Mouse (Mus musculus) hindbrain, embryonic 12.5 days (tissue): ENCODE data around the gene Bach2. TPM values are rescaled to one million over a fixed set of nuclear protein-coding genes. Genes with fewer than 3 reads are reported as not detected.

ENCODE experiments used
- ATAC-seq: fragments of 200-750 bp; cut with Nextera tagmentation; 2 replicates; pipeline ENCODE4 v1.8.0; 2017; ENCODE audit warnings: moderate TSS enrichment; ENCODE audit not compliant: low FRiP score
- H3K27ac ChIP-seq: fragments of 300-500 bp; sonication (generic); 2 replicates; pipeline ENCODE4 v1.5.1; 2016; ENCODE audit warnings: mild to moderate bottlenecking
- H3K27me3 ChIP-seq: fragments of 300-500 bp; sonication (generic); 2 replicates; pipeline ENCODE4 v1.6.1; 2016; ENCODE audit warnings: mild to moderate bottlenecking
- H3K36me3 ChIP-seq: fragments of 300-500 bp; sonication (generic); 2 replicates; pipeline ENCODE4 v1.6.1; 2016; ENCODE audit warnings: mild to moderate bottlenecking
- H3K4me1 ChIP-seq: fragments of 300-500 bp; sonication (generic); 2 replicates; pipeline ENCODE4 v1.6.1; 2016
- H3K4me2 ChIP-seq: fragments of 300-500 bp; sonication (generic); replicated peaks from 2 replicates; pipeline ENCODE4 v1.6.1; 2016; ENCODE audit warnings: mild to moderate bottlenecking
- H3K4me3 ChIP-seq: fragments of 300-500 bp; sonication (generic); 2 replicates; pipeline ENCODE4 v1.5.1; 2016; ENCODE audit warnings: mild to moderate bottlenecking
- H3K9ac ChIP-seq: fragments of 300-500 bp; sonication (generic); 2 replicates; pipeline ENCODE4 v1.6.1; 2016; ENCODE audit warnings: mild to moderate bottlenecking, moderate library complexity
- H3K9me3 ChIP-seq: fragments of 300-500 bp; sonication (generic); replicated peaks from 2 replicates; pipeline ENCODE4 v1.6.1; 2016; ENCODE audit warnings: mild to moderate bottlenecking
- WGBS: fragments of 180-500 bp; shearing (Covaris S2); methylation state at CpG from one replicate; pipeline ENCODE4 v1.1.7; 2016; 5-methylcytosine and 5-hydroxymethylcytosine counted together
- polyA plus RNA-seq: library from polyadenylated mRNA; unstranded; fragments of >200 nt; fragmentation: Nextera tagmentation; extraction: Ambion mirVana; gene quantifications from 2 replicates; pipeline ENCODE4 v1.2.1, GENCODE M21; 2016

Bach2 gene
- polyA plus RNA-seq, 1 experiment from 2014 or later: 27.3 TPM

DNA sequence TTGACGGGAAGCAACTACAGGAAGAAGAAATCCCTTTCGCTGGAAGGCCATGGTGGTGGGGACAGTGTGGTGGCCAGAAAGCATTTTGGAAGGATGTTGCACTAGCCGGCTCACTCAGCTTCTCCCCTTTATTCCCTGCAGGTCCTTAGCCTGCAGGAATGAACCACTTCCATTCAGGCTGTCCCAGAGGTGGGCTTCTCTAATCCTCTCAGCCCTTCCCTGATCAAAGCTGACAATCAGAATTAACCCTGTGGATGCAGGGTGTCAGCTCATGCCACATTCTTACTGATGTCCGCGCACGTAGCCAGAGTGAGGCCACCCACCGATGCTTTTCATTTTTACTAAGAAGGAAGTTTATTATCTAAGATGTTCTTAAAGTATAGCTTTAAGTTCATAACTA is 102.2 kb downstream of the Bach2 start:
- Histone ChIP-seq H3K36me3 (no peaks in the 10 kb centered on the region), H3K4me1 (peaks cover 28% of the 10 kb centered on the region), H3K9ac (no peak overlapping the region), H3K4me2 (no peak overlapping the region), H3K9me3 (no peaks in the 10 kb centered on the region), H3K27me3 (no peaks in the 10 kb centered on the region), H3K4me3 (no peak overlapping the region), H3K27ac (no peak overlapping the region)
- WGBS: 58% methylated on average over 7 of the region's 7 CpGs
- ATAC-seq: no peak

DNA sequence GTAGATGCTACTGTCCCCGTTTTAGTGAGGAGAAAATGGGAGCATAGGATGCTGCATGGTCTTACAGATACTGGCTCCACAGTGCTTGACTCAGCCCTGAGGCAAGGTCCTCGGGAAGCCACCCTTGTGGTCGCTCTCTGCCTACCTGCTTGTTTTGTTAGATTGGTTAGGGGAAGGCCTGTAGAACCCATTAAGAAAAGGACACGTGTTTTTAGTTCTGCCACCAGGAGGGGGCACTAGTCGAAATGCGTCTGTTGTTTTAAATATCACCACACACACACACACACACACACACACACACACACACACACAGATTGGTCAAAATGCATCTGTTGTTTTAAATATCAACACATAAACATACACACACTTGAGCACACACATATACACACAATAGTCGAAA is 103.7 kb downstream of the Bach2 start:
- Histone ChIP-seq H3K27ac (no peak overlapping the region), H3K36me3 (no peaks in the 10 kb centered on the region), H3K4me1 (peaks cover 23% of the 10 kb centered on the region), H3K27me3 (no peaks in the 10 kb centered on the region), H3K9ac (no peak overlapping the region), H3K4me3 (no peak overlapping the region), H3K4me2 (no peak overlapping the region), H3K9me3 (no peaks in the 10 kb centered on the region)
- 69% methylated on average over 7 of the region's 7 CpGs for WGBS
- no peak for ATAC-seq

DNA sequence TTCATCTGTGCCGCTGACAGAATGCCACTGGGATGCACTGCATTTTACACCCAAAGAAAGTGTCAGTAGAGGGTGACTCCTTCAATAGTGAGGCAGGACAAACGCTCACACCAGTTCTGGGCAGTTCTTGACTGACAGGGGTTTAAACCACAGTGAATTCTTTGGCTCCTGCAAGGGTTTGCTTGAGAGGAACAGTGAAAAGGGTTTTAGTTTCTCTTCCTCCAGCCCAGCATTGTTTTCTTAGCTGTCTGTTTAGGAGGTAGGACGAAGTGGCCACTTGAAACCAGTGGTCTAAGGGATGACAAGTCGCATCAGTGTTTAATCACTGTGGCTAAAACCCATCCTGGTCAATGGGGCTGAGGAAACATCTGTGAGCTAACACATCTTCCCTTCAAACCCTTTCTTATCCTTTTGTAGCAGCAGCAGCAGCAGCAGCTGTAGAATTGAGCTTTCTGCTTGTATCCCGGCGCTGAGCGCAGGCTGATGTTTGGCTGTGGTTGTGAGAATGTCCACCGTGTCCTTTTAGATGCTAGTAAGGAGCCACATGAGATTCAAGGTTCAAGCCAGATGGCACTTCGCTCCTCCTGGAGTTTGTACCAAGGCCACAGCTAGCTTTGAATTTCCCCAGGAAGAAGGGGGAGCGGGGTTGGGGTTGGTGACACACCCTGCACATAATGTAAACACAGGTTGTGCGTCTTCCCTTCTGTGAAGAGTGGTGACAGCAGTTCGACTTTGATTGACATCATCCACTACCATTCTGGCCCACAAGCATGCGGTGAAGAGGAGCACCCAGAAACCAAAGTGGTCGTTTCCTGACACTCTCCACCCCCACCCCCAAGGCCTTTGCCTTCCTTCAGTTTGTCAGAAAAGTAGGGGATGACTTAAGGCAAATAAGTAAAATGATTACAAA is 104.9 kb downstream of the Bach2 start:
- Histone ChIP-seq H3K4me3 (no peak overlapping the region), H3K27ac (peak overlapping the region; percentile 56; the same call in 1 of the 2 replicates), H3K4me1 (peaks cover 18% of the 10 kb centered on the region), H3K9me3 (no peaks in the 10 kb centered on the region), H3K36me3 (no peaks in the 10 kb centered on the region), H3K27me3 (no peaks in the 10 kb centered on the region), H3K9ac (no peak overlapping the region), H3K4me2 (no peak overlapping the region)
- 59% methylated on average over 14 of the region's 14 CpGs for WGBS
- no peak for ATAC-seq

DNA sequence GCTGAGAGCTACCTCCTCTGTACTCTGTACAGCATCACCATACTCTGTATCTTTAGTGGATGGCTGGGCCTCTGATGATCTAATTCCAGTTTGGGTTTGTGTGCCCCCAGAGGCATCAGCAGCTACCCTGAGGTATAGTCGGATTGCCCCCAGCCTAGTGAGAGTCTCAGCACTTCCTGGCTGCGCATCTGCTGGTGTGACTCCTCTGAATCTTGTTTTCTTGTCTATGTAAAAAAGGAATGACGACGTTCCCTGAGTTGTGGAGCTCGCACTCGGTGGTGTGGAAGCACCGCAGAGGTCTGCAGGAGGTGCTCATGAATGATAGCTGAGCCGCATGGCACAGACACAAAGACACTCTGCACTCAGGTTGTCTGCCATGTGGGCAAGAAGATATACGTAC is 105.7 kb downstream of the Bach2 start:
- Histone ChIP-seq H3K27ac (no peak overlapping the region), H3K4me1 (peaks cover 18% of the 10 kb centered on the region), H3K4me2 (no peak overlapping the region), H3K9me3 (no peaks in the 10 kb centered on the region), H3K27me3 (no peaks in the 10 kb centered on the region), H3K4me3 (no peak overlapping the region), H3K36me3 (no peaks in the 10 kb centered on the region), H3K9ac (no peak overlapping the region)
- ATAC-seq: no peak
- WGBS: 75% methylated on average over 9 of the region's 9 CpGs

DNA sequence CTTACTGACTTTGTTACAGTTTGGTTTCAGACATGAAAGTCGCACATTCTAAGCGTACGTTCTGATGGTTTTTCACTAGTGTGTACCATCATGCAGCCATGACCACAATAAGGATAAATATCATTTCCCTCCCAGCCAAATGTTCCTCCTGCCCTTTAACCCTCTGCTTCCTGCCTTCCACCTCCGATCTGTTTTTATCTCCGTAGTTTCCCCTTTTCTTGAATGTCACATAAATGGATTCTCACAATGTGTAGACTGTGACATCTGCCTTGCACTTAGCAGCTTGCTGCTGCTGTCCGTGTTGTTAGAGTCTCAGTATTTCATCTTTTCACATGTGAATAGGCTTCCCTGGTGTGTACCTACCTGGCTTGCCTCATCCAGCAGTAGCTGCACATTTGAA is 108.6 kb downstream of the Bach2 start:
- H3K9ac ChIP-seq: no peak overlapping the region
- no peaks in the 10 kb centered on the region for H3K27me3 ChIP-seq
- H3K4me2 ChIP-seq: no peak overlapping the region
- H3K27ac ChIP-seq: no peak overlapping the region
- no peak overlapping the region for H3K4me3 ChIP-seq
- WGBS: 60% methylated on average over 6 of the region's 6 CpGs
- no peaks in the 10 kb centered on the region for H3K9me3 ChIP-seq
- no peaks in the 10 kb centered on the region for H3K36me3 ChIP-seq
- H3K4me1 ChIP-seq: peaks cover 34% of the 10 kb centered on the region
- no peak for ATAC-seq

DNA sequence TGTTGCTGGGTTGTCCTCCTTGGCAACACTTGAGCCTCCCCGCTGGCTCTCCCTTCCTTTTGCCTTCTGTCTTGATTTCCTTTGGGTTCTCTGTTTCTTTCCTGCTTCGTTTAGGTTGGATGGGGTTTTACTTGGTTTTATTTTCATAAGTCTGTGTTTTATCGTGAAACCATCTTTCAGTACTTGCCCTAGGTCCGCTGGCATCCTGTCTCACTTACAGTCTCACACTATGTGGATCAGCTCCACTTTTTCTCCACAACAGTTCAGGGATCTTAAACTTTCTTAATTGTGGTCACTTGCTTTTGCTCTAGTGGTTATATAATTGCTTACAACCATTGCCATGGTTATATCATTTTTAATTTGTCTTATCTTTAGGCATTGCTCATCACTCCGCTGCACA is 109.1 kb downstream of the Bach2 start:
- 80% methylated on average over 5 of the region's 5 CpGs for WGBS
- H3K4me2 ChIP-seq: no peak overlapping the region
- no peak overlapping the region for H3K27ac ChIP-seq
- H3K4me3 ChIP-seq: no peak overlapping the region
- no peaks in the 10 kb centered on the region for H3K36me3 ChIP-seq
- peaks cover 39% of the 10 kb centered on the region for H3K4me1 ChIP-seq
- H3K27me3 ChIP-seq: no peaks in the 10 kb centered on the region
- no peak for ATAC-seq
- H3K9me3 ChIP-seq: no peaks in the 10 kb centered on the region
- no peak overlapping the region for H3K9ac ChIP-seq

DNA sequence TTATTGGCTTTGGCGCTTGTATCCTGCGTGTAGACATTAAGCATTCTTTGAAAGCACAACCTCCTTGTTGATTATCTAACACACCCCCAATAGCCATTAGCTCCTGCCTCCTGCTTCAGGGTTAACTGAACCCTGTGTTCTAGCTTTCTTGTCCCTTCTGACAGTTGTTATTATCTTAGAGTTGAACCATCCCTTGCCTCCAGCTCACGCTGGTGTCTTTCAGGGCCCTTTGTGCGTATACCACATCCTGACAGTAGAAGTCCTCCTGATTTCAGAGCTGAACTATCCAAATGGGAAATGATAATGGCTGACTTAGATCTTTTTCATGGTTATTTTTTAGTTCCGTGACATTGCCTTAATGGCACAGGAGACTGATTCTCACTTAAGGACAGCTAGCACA is 110.8 kb downstream of the Bach2 start:
- Histone ChIP-seq H3K4me1 (peaks cover 35% of the 10 kb centered on the region), H3K27ac (no peak overlapping the region), H3K4me2 (no peak overlapping the region), H3K27me3 (no peaks in the 10 kb centered on the region), H3K9ac (no peak overlapping the region), H3K36me3 (no peaks in the 10 kb centered on the region), H3K4me3 (no peak overlapping the region), H3K9me3 (no peaks in the 10 kb centered on the region)
- ATAC-seq: no peak
- WGBS: 83% methylated on average over 5 of the region's 5 CpGs

DNA sequence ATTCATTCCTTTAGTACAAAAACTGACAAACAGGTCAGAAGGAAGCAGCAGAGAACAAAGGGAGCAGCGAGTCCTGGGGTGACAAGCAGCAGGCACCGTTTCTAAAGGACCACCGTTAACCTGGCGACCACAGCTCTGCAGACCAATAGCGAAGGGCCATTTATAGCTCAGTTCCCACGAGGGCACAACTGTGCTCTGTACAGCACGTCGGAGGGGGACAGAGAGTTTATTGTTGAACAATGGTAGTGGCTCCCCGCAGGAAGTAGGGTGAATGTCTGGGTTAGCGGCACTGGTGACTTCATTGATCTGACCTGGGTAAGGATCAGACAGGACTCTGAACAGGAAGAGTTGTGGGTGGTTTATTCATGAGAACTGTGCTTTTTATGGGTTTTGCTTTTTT is 112.6 kb downstream of the Bach2 start:
- peaks cover 46% of the 10 kb centered on the region for H3K4me1 ChIP-seq
- H3K27ac ChIP-seq: peak overlapping the region; percentile 46
- peak overlapping the region; percentile 36 for H3K4me2 ChIP-seq
- H3K4me3 ChIP-seq: no peak overlapping the region
- WGBS: 8% methylated on average over 10 of the region's 10 CpGs
- no peaks in the 10 kb centered on the region for H3K9me3 ChIP-seq
- no peak overlapping the region for H3K9ac ChIP-seq
- H3K27me3 ChIP-seq: no peaks in the 10 kb centered on the region
- H3K36me3 ChIP-seq: no peaks in the 10 kb centered on the region
- peak; percentile 81 for ATAC-seq

DNA sequence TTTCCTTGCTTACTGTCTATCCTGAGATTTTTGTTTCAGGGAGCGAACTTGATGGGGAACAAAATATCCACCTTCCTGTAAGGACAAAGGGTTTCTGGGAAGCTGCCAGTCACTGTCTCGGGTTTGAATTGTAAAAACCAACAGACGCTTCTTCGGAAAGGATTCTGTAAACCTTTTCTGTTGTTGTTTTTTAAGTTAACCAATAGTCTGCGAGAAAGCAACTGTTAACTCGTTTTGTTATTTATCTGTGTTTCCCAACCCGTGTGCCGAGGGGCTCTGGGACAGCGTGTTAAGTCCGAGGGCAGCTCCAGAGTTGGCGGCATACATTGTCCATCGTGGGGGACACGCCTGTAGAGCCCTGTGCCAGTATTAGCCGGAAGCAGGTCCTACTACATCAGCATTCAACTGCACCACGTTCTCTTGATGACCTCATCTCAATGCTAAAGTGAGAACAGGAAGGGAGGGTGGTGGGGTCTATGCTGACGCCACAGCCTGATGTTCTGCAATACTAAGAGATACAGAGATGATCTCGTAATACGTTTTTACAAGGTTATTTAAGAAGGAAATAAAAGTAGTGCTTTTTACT is 113.2 kb downstream of the Bach2 start:
- peak overlapping the region; percentile 36 for H3K4me2 ChIP-seq
- H3K9ac ChIP-seq: no peak overlapping the region
- WGBS: 43% methylated on average over 18 of the region's 18 CpGs
- H3K4me1 ChIP-seq: peaks cover 47% of the 10 kb centered on the region
- H3K9me3 ChIP-seq: no peaks in the 10 kb centered on the region
- ATAC-seq: peak; percentile 47
- peak overlapping the region; percentile 46 for H3K27ac ChIP-seq
- H3K36me3 ChIP-seq: no peaks in the 10 kb centered on the region
- no peak overlapping the region for H3K4me3 ChIP-seq
- H3K27me3 ChIP-seq: no peaks in the 10 kb centered on the region

DNA sequence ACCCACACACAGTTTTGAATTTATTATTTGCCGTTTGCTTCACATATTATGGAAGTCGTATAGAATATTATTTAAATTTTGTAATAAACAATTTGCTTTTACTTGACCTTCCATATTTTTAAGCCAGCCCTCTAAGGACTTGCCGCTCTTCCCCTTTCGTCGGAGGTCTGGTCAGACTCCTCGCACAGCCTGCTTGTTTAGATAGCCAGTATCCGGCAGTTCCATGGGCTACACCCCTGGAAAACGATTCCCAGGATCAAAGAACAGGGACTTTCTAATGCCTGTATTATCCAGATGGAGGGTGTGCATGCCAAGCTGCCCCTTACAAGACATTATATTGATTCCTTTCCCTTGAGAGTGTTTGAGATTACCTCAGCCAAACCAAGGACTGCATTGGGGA is 113.8 kb downstream of the Bach2 start:
- 62% methylated on average over 8 of the region's 8 CpGs for WGBS
- H3K4me1 ChIP-seq: peaks cover 48% of the 10 kb centered on the region
- no peak overlapping the region for H3K4me3 ChIP-seq
- H3K9me3 ChIP-seq: no peaks in the 10 kb centered on the region
- peak overlapping the region; percentile 32; the same call in 1 of the 2 replicates for H3K9ac ChIP-seq
- H3K27ac ChIP-seq: peak overlapping the region; percentile 60
- ATAC-seq: no peak
- H3K4me2 ChIP-seq: no peak overlapping the region; the same call in 1 of the 2 replicates
- no peaks in the 10 kb centered on the region for H3K36me3 ChIP-seq
- no peaks in the 10 kb centered on the region for H3K27me3 ChIP-seq

DNA sequence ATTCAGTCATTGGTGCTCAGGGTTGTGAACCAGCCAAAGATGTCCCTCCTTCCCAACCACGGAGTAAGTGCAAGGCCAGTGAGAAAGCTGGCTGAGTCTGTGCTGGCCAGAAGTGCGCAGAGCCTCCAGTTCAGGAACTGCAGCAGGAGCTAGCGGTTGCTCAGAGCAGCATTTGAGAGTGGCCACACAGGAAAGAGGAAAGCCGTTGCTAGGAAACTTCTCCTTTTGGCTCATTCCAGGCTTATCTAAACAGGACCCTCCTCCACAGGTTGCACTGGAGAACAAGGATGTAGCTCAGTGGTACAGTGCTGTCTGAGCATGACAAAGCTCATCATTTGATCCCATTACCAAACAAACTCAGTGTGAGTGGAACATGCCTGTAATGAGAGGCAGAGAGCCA is 114.2 kb downstream of the Bach2 start:
- no peaks in the 10 kb centered on the region for H3K27me3 ChIP-seq
- 34% methylated on average over 4 of the region's 4 CpGs for WGBS
- no peaks in the 10 kb centered on the region for H3K9me3 ChIP-seq
- ATAC-seq: peak; percentile 23
- H3K4me3 ChIP-seq: no peak overlapping the region
- H3K36me3 ChIP-seq: no peaks in the 10 kb centered on the region
- peaks cover 51% of the 10 kb centered on the region for H3K4me1 ChIP-seq
- peak overlapping the region; percentile 32; the same call in 1 of the 2 replicates for H3K9ac ChIP-seq
- peak overlapping the region; percentile 60 for H3K27ac ChIP-seq
- no peak overlapping the region; the same call in 1 of the 2 replicates for H3K4me2 ChIP-seq

DNA sequence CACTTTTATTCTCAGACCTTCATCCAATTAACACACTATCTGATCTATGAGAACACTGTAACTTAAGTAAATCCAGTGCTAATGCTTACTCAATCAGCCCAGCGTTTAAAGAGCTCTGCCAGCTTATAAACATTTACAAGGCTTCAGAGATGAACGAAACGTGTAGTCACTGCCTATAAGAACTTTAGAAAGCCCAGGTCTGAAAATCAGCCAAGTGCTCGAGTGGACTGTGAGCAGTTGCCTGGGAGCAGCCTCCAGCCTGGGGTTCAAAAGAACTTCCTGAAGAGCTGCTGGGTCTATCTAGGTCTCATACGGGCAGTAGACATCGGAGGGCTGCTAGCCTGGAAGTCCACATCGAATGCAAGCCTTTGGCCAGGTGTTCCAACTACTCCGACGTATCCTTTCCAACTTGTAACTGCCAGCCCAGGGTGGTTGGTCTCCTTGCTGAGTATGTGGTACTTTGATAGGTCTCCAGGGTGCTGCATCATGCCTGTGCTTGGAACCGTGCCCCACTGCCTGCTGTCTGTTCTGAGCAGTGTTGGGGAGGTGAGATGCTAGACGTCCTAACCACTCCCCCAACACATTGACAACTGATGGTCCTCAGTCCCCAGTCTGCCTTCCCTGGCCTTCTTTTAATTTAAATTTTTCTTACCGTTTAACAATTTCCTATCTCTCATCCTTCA is 117.5 kb downstream of the Bach2 start:
- Histone ChIP-seq H3K9ac (no peak overlapping the region), H3K4me3 (no peak overlapping the region), H3K9me3 (no peaks in the 10 kb centered on the region), H3K27me3 (no peaks in the 10 kb centered on the region), H3K27ac (no peak overlapping the region; the same call in 1 of the 2 replicates), H3K4me2 (no peak overlapping the region), H3K36me3 (no peaks in the 10 kb centered on the region), H3K4me1 (peaks cover 74% of the 10 kb centered on the region)
- no peak for ATAC-seq
- WGBS: 81% methylated on average over 12 of the region's 12 CpGs
